Mouse (Mus musculus) left cerebral cortex, postnatal 10 days (tissue): ENCODE data around the gene Cbx5. TPM values are rescaled to one million over a fixed set of nuclear protein-coding genes. Genes with fewer than 3 reads are reported as not detected.
"Not testable (repeated sequence)": the region's sequence is repeated elsewhere in the genome, so short reads cannot be mapped to it uniquely, and the experiment has no call there.

ENCODE experiments used
- DNase-seq, 2 experiments: peaks; one replicate each; pipeline ENCODE4 v3.0.0; 2021 to 2022; ENCODE audit warnings: low spot score in 2 of 2, mixed read lengths in 1 of 2; ENCODE audit errors: extremely low spot score in 1 of 2
- intact Hi-C: fragments of 180-260 bp; cut with DNase I; formaldehyde crosslinking; loops from one replicate; pipeline ENCODE4 v1.15.1; 2025
- total RNA-seq, 2 experiments: library from RNA; stranded (reverse); gene quantifications; 2 replicates each; pipeline ENCODE4 v1.2.3; 2021

The Cbx5 gene
- 100 to 1,000 TPM; 174 to 181 TPM for total RNA-seq

GRCm38 (mm10) chr15:103239685-103240159 is at the start of gene Cbx5:
Gene Cbx5, minus strand, starts transcription at chr15:103239816.
- intact Hi-C loops: no loop called here
- peak; percentile 99 for DNase-seq

GRCm38 (mm10) chr15:103285778-103286417 is 46.3 kb upstream of the Cbx5 start:
- DNase-seq: peak; percentile 59 to 62
- intact Hi-C loops: loop anchor here (2.0 kb wide), 1 partner anchor 21 kb away; no protein-coding TSS in a partner anchor

- intact Hi-C loops: loop anchor here (2.0 kb wide), 1 partner anchor 22 kb away; no protein-coding TSS in a partner anchor
- no peak for DNase-seq
Observed at GRCm38 (mm10) chr15:103284647-103285046, 45.0 kb upstream of the Cbx5 start.

- DNase-seq: no peak
- intact Hi-C loops: loop anchor here (2.0 kb wide), 1 partner anchor 23 kb away; no protein-coding TSS in a partner anchor
Observed at GRCm38 (mm10) chr15:103284066-103284465, 44.5 kb upstream of the Cbx5 start.

- intact Hi-C loops: no loop called here
- DNase-seq: no peak
Observed at GRCm38 (mm10) chr15:103281465-103282205, 42.0 kb upstream of the Cbx5 start.

- intact Hi-C loops: no loop called here
- no peak for DNase-seq
Observed at GRCm38 (mm10) chr15:103280817-103281464, 41.3 kb upstream of the Cbx5 start.

- intact Hi-C loops: no loop called here
- no peak for DNase-seq
Observed at GRCm38 (mm10) chr15:103279750-103280149, 40.1 kb upstream of the Cbx5 start.

- no peak for DNase-seq
- intact Hi-C loops: no loop called here
Observed at GRCm38 (mm10) chr15:103277949-103278348, 38.3 kb upstream of the Cbx5 start.

- peak in 1 of 2 experiments; percentile 48 for DNase-seq
- intact Hi-C loops: not testable (repeated sequence)
Observed at GRCm38 (mm10) chr15:103275943-103276342, 36.3 kb upstream of the Cbx5 start.

GRCm38 (mm10) chr15:103272419-103273279 is 33.0 kb upstream of the Cbx5 start, which contains the start of gene Copz1:
Gene Copz1, plus strand, starts transcription at chr15:103272714.
- DNase-seq: peak; percentile 96 to 99
- intact Hi-C loops: no loop called here

- no peak for DNase-seq
- intact Hi-C loops: no loop called here
Observed at GRCm38 (mm10) chr15:103268903-103269302, 29.3 kb upstream of the Cbx5 start.

GRCm38 (mm10) chr15:103264794-103265193 is 25.2 kb upstream of the Cbx5 start:
- DNase-seq: no peak
- intact Hi-C loops: no loop called here

- intact Hi-C loops: no loop called here
- DNase-seq: peak in 1 of 2 experiments; percentile 44
Observed at GRCm38 (mm10) chr15:103259989-103260388, 20.4 kb upstream of the Cbx5 start.

GRCm38 (mm10) chr15:103259162-103259561 is 19.5 kb upstream of the Cbx5 start:
- intact Hi-C loops: no loop called here

GRCm38 (mm10) chr15:103257790-103258728 is 18.4 kb upstream of the Cbx5 start, which contains the start of gene Nfe2:
Gene Nfe2, minus strand, starts transcription at chr15:103258403.
- intact Hi-C loops: no loop called here
- peak in 1 of 2 experiments; percentile 64 for DNase-seq

More at GRCm38 (mm10) chr15:103259162-103259561, 19.5 kb upstream of the Cbx5 start:
- no peak for DNase-seq

GRCm38 (mm10) chr15:103256210-103256986 is 16.8 kb upstream of the Cbx5 start:
- intact Hi-C loops: no loop called here
- DNase-seq: no peak

GRCm38 (mm10) chr15:103255169-103255568 is 15.6 kb upstream of the Cbx5 start:
- intact Hi-C loops: no loop called here
- DNase-seq: peak in 1 of 2 experiments; percentile 45
